Comparison of ENCODE assay signal across 8 mouse cellular contexts in the genomic region with DNA sequence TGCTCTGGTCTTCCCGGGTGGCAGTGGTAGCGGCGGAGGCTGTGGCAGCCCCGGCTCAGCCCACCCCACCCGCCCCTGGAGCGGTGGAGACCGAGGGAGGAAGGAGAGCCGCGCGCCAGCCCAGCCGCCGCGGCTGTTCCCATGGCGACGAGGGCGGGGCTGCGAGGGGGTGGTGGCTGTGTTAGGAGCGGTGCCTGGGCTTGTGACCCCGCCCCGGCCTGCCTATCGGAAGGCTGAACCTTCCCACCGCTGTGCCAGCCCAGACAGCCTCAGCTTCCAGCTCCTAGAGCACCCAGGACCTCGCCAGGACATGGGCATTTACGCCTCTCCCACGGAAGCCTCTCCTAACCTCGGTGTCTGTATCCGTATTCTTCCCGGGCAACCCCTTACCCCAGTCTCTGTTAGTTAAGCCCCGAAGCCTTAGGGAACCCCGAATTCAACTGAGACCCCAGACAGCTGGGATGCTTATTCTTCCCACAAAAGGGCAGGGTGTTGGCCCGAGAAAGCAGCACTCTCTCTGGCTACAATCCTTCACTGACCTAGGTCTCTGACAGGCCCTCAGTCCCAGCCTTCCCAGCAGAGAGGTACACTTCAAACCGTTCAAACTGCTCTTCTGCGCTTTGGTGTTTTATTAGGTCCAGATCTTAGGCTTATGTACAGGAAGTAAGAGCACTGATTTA. TPM values are rescaled to one million over a fixed set of nuclear protein-coding genes. Genes with fewer than 3 reads are reported as not detected.
A peak's percentile ranks its signal among the peaks of the same experiment; 100 is the strongest.
DNase-seq lines count a peak whose midpoint lies in the region; ATAC-seq lines count a peak whose summit lies in the region.

Ctxn1 (minus strand) TSS at position 150 of the 680 bp plus-strand sequence.

- H3K9me3 ChIP-seq in hindbrain, embryonic 12.5 days (replicated peaks) = no peaks in the 10 kb centered on the region

- WGBS in hindbrain, embryonic 12.5 days = 8% methylated on average over 25 of the region's 33 CpGs

- H3K4me3 ChIP-seq in hindbrain, embryonic 12.5 days = peak within 1 kb of the TSS; percentile 82

- H3K36me3 ChIP-seq in hindbrain, embryonic 12.5 days = peaks cover 65% of the 10 kb centered on the region

- peak within 1 kb of the TSS; percentile 97 for H3K27ac ChIP-seq in hindbrain, embryonic 12.5 days

- peak within 1 kb of the TSS; percentile 86 for H3K9ac ChIP-seq in hindbrain, embryonic 12.5 days

- peak; percentile 92 for ATAC-seq in hindbrain, embryonic 12.5 days (ENCODE audit: low FRiP score)

- peaks cover 31% of the 10 kb centered on the region for H3K4me1 ChIP-seq in hindbrain, embryonic 12.5 days

- peak; percentile 94 for DNase-seq in R1 (ENCODE audit: low read depth, low spot score)
- DNase-seq in cerebellum, postnatal 10 days = peak; percentile 96 to 99
- DNase-seq in frontal cortex, postnatal 14 days (ENCODE audit: low spot score in 2 of 2) = peak; percentile 86 to 91
- peak; percentile 94 to 95 for DNase-seq in layer of hippocampus, postnatal 36 days
- DNase-seq in lung, postnatal 25 days (ENCODE audit: low spot score) = peak; percentile 96
- DNase-seq in retina, embryonic 14.5 days (ENCODE audit: low spot score) = peak; percentile 97
- peak; percentile 99 for DNase-seq in thymus, postnatal 4 days

- no peaks in the 10 kb centered on the region for H3K27me3 ChIP-seq in hindbrain, embryonic 12.5 days

- H3K4me2 ChIP-seq in hindbrain, embryonic 12.5 days (replicated peaks) = peak within 1 kb of the TSS; percentile 74

RNA-seq across cellular contexts. Expression of gene Ctxn1, which starts in this region (rescaled TPM):
- 194 and 195 TPM in 2 replicates for polyA plus RNA-seq in hindbrain, embryonic 12.5 days (2016; fragmentation: Nextera tagmentation; extraction: Ambion mirVana)
- 100 to 1,000 TPM; 500 to 555 TPM for total RNA-seq in layer of hippocampus, postnatal 36 days (2021)

Comparison
In these comparisons a context has a peak if more than half of its experiments do, and no peak if none do; other contexts are left out.
1. Peak in every context shown above with its lines: DNase-seq, ATAC-seq, H3K4me3 ChIP-seq and H3K27ac ChIP-seq.